Mouse (Mus musculus): Measurements from ENCODE around the gene Pim1. TPM values are rescaled to one million over a fixed set of nuclear protein-coding genes. Genes with fewer than 3 reads are reported as not detected.
A peak's percentile ranks its signal among the peaks of the same experiment; 100 is the strongest.
"Not testable (repeated sequence)": the region's sequence is repeated elsewhere in the genome, so short reads cannot be mapped to it uniquely, and the experiment has no call there.

Pim1 gene
- total RNA-seq, 2 experiments from 2014 or later: 6.8 to 7.4 TPM

- intact Hi-C loops (cut with DNase I): no loop called here
- DNase-seq (ENCODE audit: low spot score in 2 of 2): no peak
These were observed 18.5 kb downstream of the Pim1 start for GRCm38 (mm10) chr17:29508927-29509608.

GRCm38 (mm10) chr17:29510691-29511090, 20.1 kb downstream of the Pim1 start:
- intact Hi-C loops (cut with DNase I): no loop called here
- DNase-seq (ENCODE audit: low spot score in 2 of 2): no peak

- DNase-seq (ENCODE audit: low spot score in 2 of 2): peak in 1 of 2 experiments; percentile 17
- intact Hi-C loops (cut with DNase I): no loop called here
These were observed 22.6 kb downstream of the Pim1 start for GRCm38 (mm10) chr17:29513044-29513730.

- DNase-seq (ENCODE audit: low spot score in 2 of 2): peak; percentile 87 to 90
- intact Hi-C loops (cut with DNase I): loop anchor here (1.0 to 2.0 kb wide), 3 partner anchors 117 to 252 kb away; no protein-coding TSS in a partner anchor
These were observed 23.9 kb downstream of the Pim1 start for GRCm38 (mm10) chr17:29514435-29514834.

- intact Hi-C loops (cut with DNase I); DNase-seq (ENCODE audit: low spot score in 2 of 2): not testable (repeated sequence)
These were observed 28.1 kb downstream of the Pim1 start for GRCm38 (mm10) chr17:29518665-29519064.

- intact Hi-C loops (cut with DNase I): no loop called here
- no peak for DNase-seq (ENCODE audit: low spot score in 2 of 2)
These were observed 29.2 kb downstream of the Pim1 start for GRCm38 (mm10) chr17:29519731-29520130.

GRCm38 (mm10) chr17:29525613-29526012, 35.1 kb downstream of the Pim1 start:
- DNase-seq (ENCODE audit: low spot score in 2 of 2): no peak
- intact Hi-C loops (cut with DNase I): no loop called here

- DNase-seq (ENCODE audit: low spot score in 2 of 2): no peak
- intact Hi-C loops (cut with DNase I): no loop called here
These were observed 38.1 kb downstream of the Pim1 start for GRCm38 (mm10) chr17:29528568-29529187.

- intact Hi-C loops (cut with DNase I): no loop called here
- DNase-seq (ENCODE audit: low spot score in 2 of 2): no peak
These were observed 40.0 kb downstream of the Pim1 start for GRCm38 (mm10) chr17:29530508-29530907.

- no peak for DNase-seq (ENCODE audit: low spot score in 2 of 2)
- intact Hi-C loops (cut with DNase I): no loop called here
These were observed 40.7 kb downstream of the Pim1 start for GRCm38 (mm10) chr17:29531278-29531677.

- intact Hi-C loops (cut with DNase I): no loop called here
- no peak for DNase-seq (ENCODE audit: low spot score in 2 of 2)
These were observed 41.3 kb downstream of the Pim1 start for GRCm38 (mm10) chr17:29531757-29532384.

- intact Hi-C loops (cut with DNase I): no loop called here
- DNase-seq (ENCODE audit: low spot score in 2 of 2): no peak
These were observed 43.3 kb downstream of the Pim1 start for GRCm38 (mm10) chr17:29533866-29534265.

GRCm38 (mm10) chr17:29540426-29540825, 49.9 kb downstream of the Pim1 start:
- intact Hi-C loops (cut with DNase I): no loop called here
- no peak for DNase-seq (ENCODE audit: low spot score in 2 of 2)

GRCm38 (mm10) chr17:29541419-29541818, 50.9 kb downstream of the Pim1 start:
- intact Hi-C loops (cut with DNase I): no loop called here
- no peak for DNase-seq (ENCODE audit: low spot score in 2 of 2)

GRCm38 (mm10) chr17:29542831-29543690, 52.5 kb downstream of the Pim1 start:
- DNase-seq (ENCODE audit: low spot score in 2 of 2): no peak
- intact Hi-C loops (cut with DNase I): no loop called here

- intact Hi-C loops (cut with DNase I): no loop called here
- DNase-seq (ENCODE audit: low spot score in 2 of 2): no peak
These were observed 53.5 kb downstream of the Pim1 start for GRCm38 (mm10) chr17:29544064-29544463.

GRCm38 (mm10) chr17:29545241-29545640, 54.7 kb downstream of the Pim1 start:
- intact Hi-C loops (cut with DNase I): no loop called here
- DNase-seq (ENCODE audit: low spot score in 2 of 2): no peak
